Mouse (Mus musculus): ENCODE results near the gene Gm17509.

DNA sequence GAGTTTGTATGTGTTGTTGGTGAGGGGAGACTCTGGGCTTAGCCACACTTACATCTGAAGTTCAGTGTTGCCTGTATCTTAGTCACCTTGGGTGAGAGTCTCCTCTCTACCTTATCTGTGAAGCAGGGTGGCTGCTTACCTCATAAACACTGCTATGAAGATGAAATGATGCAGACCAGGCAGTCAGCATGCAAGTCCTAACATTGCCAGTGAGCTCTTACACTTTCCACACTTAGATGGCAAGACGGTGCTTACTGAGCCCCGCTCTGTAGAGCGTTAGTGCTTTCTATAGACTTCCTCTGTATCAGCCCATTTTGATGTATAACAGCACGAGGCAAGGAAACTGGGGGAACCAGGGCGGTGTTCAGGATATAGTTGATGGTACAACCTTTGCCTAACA, 21.7 kb upstream of the Gm17509 start:
- no peak for TF ChIP-seq CTCF (IDR thresholded peaks at IDR 0.05; ENCODE audit: low read depth, low read length)
- no peak for TF ChIP-seq POLR2A (IDR thresholded peaks at IDR 0.05; ENCODE audit: borderline replicate concordance, low read depth, low read length)
